Mouse (Mus musculus) kidney, embryonic 14.5 days (tissue): ENCODE measurements around the gene Arid1b. TPM values are rescaled to one million over a fixed set of nuclear protein-coding genes. Genes with fewer than 3 reads are reported as not detected.
A peak's percentile ranks its signal among the peaks of the same experiment; 100 is the strongest.

Experiments
- ATAC-seq: fragments of 200-750 bp; cut with Nextera tagmentation; 2 replicates; pipeline ENCODE4 v1.8.0; 2017; ENCODE audit warnings: moderate number of reproducible peaks, mild to moderate bottlenecking, moderate TSS enrichment, moderate library complexity; ENCODE audit not compliant: low FRiP score, low TSS enrichment
- H3K27ac ChIP-seq: fragments of 300-500 bp; sonication (generic); 2 replicates; pipeline ENCODE4 v1.5.1; 2014; ENCODE audit warnings: low read depth, mild to moderate bottlenecking, low read length, moderate library complexity, mixed read lengths
- H3K27me3 ChIP-seq: fragments of 300-500 bp; sonication (generic); 2 replicates; pipeline ENCODE4 v1.6.1; 2014; ENCODE audit warnings: mild to moderate bottlenecking, low read length; ENCODE audit not compliant: control insufficient read depth, insufficient read depth
- H3K36me3 ChIP-seq: fragments of 300-500 bp; sonication (generic); 2 replicates; pipeline ENCODE4 v1.6.1; 2014; ENCODE audit warnings: low read length, mixed read lengths; ENCODE audit not compliant: control insufficient read depth, insufficient read depth
- H3K4me1 ChIP-seq: fragments of 300-500 bp; sonication (generic); 2 replicates; pipeline ENCODE4 v1.6.1; 2014; ENCODE audit warnings: low read length, mixed read lengths; ENCODE audit not compliant: control insufficient read depth, insufficient read depth
- H3K4me2 ChIP-seq: fragments of 300-500 bp; sonication (generic); replicated peaks from 2 replicates; pipeline ENCODE4 v1.6.1; 2014; ENCODE audit warnings: low read depth, mild to moderate bottlenecking, low read length
- H3K4me3 ChIP-seq: fragments of 300-500 bp; sonication (generic); 2 replicates; pipeline ENCODE4 v1.5.1; 2014; ENCODE audit warnings: mild to moderate bottlenecking, low read length
- H3K9ac ChIP-seq: fragments of 300-500 bp; sonication (generic); 2 replicates; pipeline ENCODE4 v1.6.1; 2014; ENCODE audit warnings: low read depth, mild to moderate bottlenecking, low read length, moderate library complexity
- H3K9me3 ChIP-seq: fragments of 300-500 bp; sonication (generic); 2 replicates; pipeline ENCODE4 v1.6.1; 2016; ENCODE audit warnings: low read length; ENCODE audit not compliant: control insufficient read depth
- WGBS: fragments of 180-500 bp; shearing (Covaris S2); extraction: QIAGEN DNeasy Blood & Tissue Kit; methylation state at CpG from one replicate; pipeline ENCODE4 v1.1.7; 2014; 5-methylcytosine and 5-hydroxymethylcytosine counted together
- polyA plus RNA-seq: library from polyadenylated mRNA; unstranded; fragments of >200 nt; fragmentation: Nextera tagmentation; extraction: Ambion mirVana; gene quantifications from 2 replicates; pipeline ENCODE4 v1.2.1, GENCODE M21; 2014

The Arid1b gene
- polyA plus RNA-seq, 1 experiment from 2014 or later = 19.2 TPM

DNA sequence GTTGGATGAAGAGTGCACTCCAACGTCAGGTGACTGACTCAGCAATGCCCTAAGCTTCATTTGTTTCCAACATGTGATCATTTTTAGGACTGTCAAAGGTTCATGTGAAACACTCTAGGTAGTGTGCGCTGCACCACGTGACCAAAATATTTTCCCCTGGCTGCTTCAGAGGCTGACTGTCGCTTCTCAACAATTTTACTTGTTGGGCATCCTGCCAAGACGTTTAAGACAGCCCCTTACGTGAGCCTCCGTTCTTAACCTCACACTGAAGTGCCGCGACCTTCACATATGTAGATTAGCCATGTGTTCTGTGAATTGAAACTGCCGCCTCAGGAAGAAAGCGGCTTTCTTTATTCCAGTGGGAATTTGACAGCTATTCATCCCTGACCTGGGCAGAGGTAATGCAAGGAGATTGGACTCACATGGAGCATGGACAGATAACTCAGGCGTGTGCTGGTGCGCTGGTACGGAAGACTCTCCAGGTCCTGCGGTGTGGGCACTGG lies 13.1 kb downstream of the Arid1b start:
- H3K9ac ChIP-seq = no peak overlapping the region
- H3K4me1 ChIP-seq = peaks cover 76% of the 10 kb centered on the region
- 24% methylated on average over 15 of the region's 15 CpGs for WGBS
- H3K4me2 ChIP-seq = peak overlapping the region; percentile 12; the same call in 1 of the 2 replicates
- H3K4me3 ChIP-seq = no peak overlapping the region
- no peak overlapping the region for H3K27ac ChIP-seq
- no peaks in the 10 kb centered on the region for H3K9me3 ChIP-seq
- peak; percentile 13; the same call in 1 of the 2 replicates for ATAC-seq
- no peaks in the 10 kb centered on the region for H3K27me3 ChIP-seq
- H3K36me3 ChIP-seq = no peaks in the 10 kb centered on the region

DNA sequence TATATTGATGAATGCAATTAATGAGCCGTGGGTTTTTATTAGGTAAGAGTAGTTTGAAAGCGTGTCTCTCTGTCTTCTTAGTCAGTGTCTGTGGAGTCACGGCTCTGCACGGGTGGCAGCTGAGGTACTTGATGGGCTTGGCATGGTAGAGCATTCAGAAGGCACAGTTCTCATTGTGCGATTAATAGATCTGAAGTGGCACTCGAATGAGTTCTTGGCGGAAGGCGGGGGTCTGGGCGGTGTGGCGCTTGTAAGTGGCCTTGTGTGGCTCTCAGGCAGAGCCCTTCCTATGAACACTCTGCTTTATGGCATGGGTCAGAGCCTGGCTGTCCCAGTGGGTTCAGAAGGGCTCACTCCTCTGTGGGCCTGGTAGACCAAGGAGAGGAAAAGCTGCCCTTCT lies 14.1 kb downstream of the Arid1b start:
- Histone ChIP-seq H3K4me1 (peaks cover 74% of the 10 kb centered on the region), H3K27ac (no peak overlapping the region), H3K4me2 (no peak overlapping the region), H3K9ac (no peak overlapping the region), H3K9me3 (no peaks in the 10 kb centered on the region), H3K4me3 (no peak overlapping the region), H3K27me3 (no peaks in the 10 kb centered on the region), H3K36me3 (no peaks in the 10 kb centered on the region)
- ATAC-seq = peak; percentile 16; the same call in 1 of the 2 replicates
- WGBS = 45% methylated on average over 10 of the region's 10 CpGs

DNA sequence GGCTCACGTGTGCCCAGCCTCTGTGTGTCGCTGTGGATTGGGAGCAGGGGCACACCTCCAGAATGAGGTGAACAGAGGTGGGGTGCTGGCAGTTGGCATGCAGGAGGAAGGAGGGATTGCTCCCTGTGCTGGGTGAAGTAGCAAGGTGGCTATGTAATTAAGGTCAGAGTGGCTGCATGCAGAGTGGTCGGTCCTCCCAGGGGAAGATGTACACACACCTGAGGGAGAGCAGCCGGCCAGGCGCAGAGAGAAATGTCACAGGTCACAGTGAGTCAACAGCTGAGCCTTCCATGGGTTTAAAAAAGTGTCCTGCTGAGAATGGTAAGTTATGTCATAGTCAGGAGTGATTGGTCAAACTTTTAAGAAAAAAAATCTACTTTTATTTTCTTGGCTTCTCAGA lies 14.6 kb downstream of the Arid1b start:
- no peak overlapping the region for H3K4me3 ChIP-seq
- peaks cover 69% of the 10 kb centered on the region for H3K4me1 ChIP-seq
- ATAC-seq = no peak
- WGBS = 32% methylated on average over 5 of the region's 5 CpGs
- no peak overlapping the region for H3K4me2 ChIP-seq
- H3K27me3 ChIP-seq = no peaks in the 10 kb centered on the region
- no peaks in the 10 kb centered on the region for H3K9me3 ChIP-seq
- no peak overlapping the region for H3K9ac ChIP-seq
- H3K36me3 ChIP-seq = no peaks in the 10 kb centered on the region
- H3K27ac ChIP-seq = no peak overlapping the region

DNA sequence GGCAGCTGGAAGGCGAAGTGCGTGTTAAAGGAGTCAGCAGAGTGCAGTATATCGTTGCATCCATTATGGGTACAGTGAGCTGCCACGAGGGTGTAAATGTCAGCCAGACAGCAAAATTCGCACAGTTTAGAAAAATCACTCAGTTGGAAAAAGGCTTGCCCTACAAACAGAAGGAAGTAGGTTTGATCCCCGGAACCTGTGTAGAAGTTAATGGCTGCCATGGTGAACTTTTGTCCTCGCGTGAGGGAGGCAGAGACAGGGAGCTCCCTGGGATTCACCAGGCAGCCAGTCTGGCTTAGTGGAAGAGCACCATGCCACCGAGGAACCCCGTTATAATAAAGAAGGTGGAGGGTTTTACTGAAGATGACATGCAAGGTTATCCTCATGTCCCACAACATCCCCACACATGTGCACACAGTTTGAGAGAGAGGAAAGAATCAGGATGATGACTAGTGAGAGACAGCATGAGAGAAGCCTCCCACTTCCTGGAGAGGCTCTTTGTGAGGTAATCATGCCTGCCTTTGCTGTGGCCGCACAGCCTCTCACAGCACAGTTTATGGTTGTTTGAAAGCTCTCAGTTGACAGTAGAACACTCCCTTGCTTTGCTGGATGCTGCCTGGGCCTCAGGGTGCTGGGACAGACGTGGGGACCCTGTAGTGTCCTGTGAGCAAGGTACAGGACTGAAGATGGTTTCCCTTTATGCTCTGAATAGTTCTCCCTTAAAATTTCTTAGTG lies 15.6 kb downstream of the Arid1b start:
- H3K9me3 ChIP-seq = no peaks in the 10 kb centered on the region
- H3K27me3 ChIP-seq = no peaks in the 10 kb centered on the region
- no peak overlapping the region for H3K4me3 ChIP-seq
- no peak for ATAC-seq
- WGBS = 53% methylated on average over 12 of the region's 12 CpGs
- H3K4me1 ChIP-seq = peaks cover 66% of the 10 kb centered on the region
- 0 out of 2 replicates have a peak, but pooled peaks cover 2% of the 10 kb centered on the region for H3K36me3 ChIP-seq
- no peak overlapping the region for H3K9ac ChIP-seq
- no peak overlapping the region for H3K27ac ChIP-seq
- H3K4me2 ChIP-seq = no peak overlapping the region

DNA sequence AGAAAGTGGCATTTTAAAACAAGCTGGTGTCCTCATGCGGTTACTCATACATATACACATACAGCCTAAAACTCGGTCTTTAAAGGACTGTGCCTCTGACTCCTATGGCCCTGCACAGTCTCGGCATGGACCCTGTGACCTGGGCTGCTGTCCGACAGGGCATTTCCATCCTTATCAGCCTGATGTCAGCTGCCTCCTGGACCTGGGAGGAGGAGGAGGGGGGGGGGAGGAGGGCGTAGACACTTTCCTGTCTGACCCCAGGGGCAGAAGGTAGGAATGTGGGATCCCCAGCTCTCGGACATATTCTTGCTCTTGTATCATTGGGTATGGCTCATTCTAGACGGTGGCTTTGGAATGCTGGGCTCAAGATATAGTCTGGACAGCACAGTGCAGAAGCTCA lies 16.6 kb downstream of the Arid1b start:
- Histone ChIP-seq H3K9ac (no peak overlapping the region), H3K27ac (no peak overlapping the region), H3K36me3 (0 out of 2 replicates have a peak, but pooled peaks cover 3% of the 10 kb centered on the region), H3K27me3 (no peaks in the 10 kb centered on the region), H3K4me1 (peaks cover 61% of the 10 kb centered on the region), H3K4me2 (no peak overlapping the region), H3K4me3 (no peak overlapping the region), H3K9me3 (no peaks in the 10 kb centered on the region)
- WGBS = 64% methylated on average over 7 of the region's 7 CpGs
- ATAC-seq = no peak

DNA sequence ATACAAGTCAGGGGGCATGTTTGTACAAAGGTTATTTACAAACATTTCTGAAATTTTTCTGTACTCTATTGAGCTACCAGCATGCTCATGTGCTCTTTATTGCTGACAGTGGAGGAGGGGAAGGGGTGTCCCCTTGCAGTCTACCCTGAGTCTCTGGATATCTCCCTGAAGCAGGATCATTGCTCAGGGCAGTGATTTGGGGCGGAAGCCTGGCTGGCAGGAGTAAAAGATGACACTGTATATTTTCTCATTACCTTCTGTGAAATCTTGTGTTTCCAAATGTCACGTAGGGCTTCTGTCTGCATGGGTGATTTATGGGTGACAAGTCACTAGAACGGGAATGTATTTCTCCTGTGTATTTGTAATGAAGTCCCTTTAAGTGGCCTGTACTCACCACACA lies 18.0 kb downstream of the Arid1b start:
- Histone ChIP-seq H3K4me1 (peaks cover 50% of the 10 kb centered on the region), H3K9ac (no peak overlapping the region), H3K4me3 (no peak overlapping the region), H3K27me3 (no peaks in the 10 kb centered on the region), H3K4me2 (no peak overlapping the region), H3K9me3 (no peaks in the 10 kb centered on the region), H3K36me3 (0 out of 2 replicates have a peak, but pooled peaks cover 3% of the 10 kb centered on the region), H3K27ac (no peak overlapping the region)
- 25% methylated on average over 3 of the region's 3 CpGs for WGBS
- no peak for ATAC-seq

DNA sequence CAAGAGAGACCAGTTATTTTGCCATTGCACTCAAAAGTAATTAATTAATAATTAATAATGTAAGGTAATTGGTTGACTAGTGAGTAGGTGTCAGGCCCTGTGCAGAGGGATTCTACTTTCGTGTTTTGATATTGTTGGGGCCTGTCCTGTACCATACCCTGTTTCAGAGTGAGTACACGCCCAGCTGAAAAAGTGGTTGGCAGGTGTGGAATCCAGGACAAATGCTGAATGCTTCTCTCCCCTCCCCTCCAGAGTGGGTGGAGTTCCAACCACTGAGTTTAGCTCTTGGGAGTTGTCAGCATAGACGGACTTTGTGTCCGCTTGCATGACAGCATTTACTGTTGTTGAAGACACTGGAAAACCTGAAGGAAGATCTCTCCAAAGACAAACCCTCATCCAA lies 18.4 kb downstream of the Arid1b start:
- 69% methylated on average over 4 of the region's 4 CpGs for WGBS
- Histone ChIP-seq H3K4me3 (no peak overlapping the region), H3K27ac (no peak overlapping the region), H3K4me2 (no peak overlapping the region), H3K27me3 (no peaks in the 10 kb centered on the region), H3K9me3 (no peaks in the 10 kb centered on the region), H3K9ac (no peak overlapping the region), H3K4me1 (peaks cover 45% of the 10 kb centered on the region), H3K36me3 (0 out of 2 replicates have a peak, but pooled peaks cover 3% of the 10 kb centered on the region)
- no peak for ATAC-seq

DNA sequence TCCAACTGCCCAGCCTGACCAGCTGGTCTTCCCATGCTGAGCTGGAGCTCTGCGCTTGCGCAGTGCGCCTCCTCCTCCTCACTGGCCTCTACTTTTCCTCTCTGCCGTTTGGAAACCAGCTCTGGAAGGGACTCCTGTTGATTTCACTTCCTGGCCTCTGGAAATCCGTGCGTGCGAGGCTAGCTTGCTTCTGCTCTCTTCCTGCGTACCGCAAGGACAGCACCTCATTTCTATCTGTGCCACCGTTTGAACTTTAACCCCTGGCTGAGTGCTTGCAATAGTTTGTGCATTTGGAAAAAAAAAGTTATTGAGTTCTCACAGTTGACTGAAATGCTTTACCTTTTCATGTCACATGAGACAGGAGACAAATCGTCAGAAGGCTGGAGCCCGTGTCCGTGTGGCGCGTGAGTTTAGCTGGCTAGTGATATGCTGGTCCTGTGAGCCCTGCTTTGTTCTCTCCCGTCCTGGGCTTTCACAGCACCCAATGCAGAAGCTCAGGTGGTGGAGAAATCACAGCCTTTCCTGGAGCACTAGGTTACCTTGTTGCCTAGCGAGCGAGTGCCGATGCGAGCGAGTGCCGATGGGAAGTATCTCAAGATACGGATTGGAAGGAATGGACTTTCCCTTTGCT lies 20.3 kb downstream of the Arid1b start:
- no peak overlapping the region for H3K9ac ChIP-seq
- H3K36me3 ChIP-seq = 0 out of 2 replicates have a peak, but pooled peaks cover 3% of the 10 kb centered on the region
- WGBS = 83% methylated on average over 23 of the region's 23 CpGs
- no peak overlapping the region for H3K27ac ChIP-seq
- no peak overlapping the region for H3K4me3 ChIP-seq
- H3K9me3 ChIP-seq = no peaks in the 10 kb centered on the region
- H3K4me2 ChIP-seq = no peak overlapping the region
- no peaks in the 10 kb centered on the region for H3K27me3 ChIP-seq
- H3K4me1 ChIP-seq = peaks cover 26% of the 10 kb centered on the region
- ATAC-seq = no peak

DNA sequence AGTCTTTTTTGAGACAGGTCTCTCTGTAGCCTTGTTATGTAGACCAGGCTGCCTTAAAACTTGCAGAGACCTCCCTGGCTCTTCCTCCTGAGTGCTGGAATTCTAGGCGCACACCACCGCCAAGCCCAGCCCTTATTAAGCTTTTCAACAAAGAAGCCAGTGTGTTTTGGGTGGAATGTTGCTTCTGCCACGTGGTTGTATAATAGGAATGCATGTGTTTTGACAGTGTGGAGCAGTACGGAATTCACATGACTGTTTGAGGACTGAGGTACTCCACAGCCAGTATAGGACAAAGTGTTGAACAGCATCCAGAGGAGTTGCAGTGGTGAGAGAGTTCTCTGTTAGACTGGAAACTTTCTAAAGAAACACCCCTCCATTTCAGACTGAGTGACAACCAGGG lies 22.3 kb downstream of the Arid1b start:
- H3K4me2 ChIP-seq = no peak overlapping the region
- WGBS = 70% methylated on average over 4 of the region's 4 CpGs
- 0 out of 2 replicates have a peak, but pooled peaks cover 3% of the 10 kb centered on the region for H3K36me3 ChIP-seq
- H3K9ac ChIP-seq = no peak overlapping the region
- H3K4me1 ChIP-seq = peaks cover 32% of the 10 kb centered on the region
- no peaks in the 10 kb centered on the region for H3K27me3 ChIP-seq
- ATAC-seq = no peak
- H3K9me3 ChIP-seq = no peaks in the 10 kb centered on the region
- no peak overlapping the region for H3K27ac ChIP-seq
- H3K4me3 ChIP-seq = no peak overlapping the region
